ENCODE assay signal across 8 mouse cellular contexts in genomic region chr2:93190771-93191487, GRCm38 (mm10). TPM values are rescaled to one million over a fixed set of nuclear protein-coding genes. Genes with fewer than 3 reads are reported as not detected.
DNase-seq lines count a peak whose midpoint lies in the region; ATAC-seq and TF ChIP-seq lines count a peak whose summit lies in the region.

No protein-coding gene starts in this region.

- no peak for TF ChIP-seq CTCF in lung, postnatal 0 days (IDR thresholded peaks at IDR 0.05)
- TF ChIP-seq CTCF in stomach, postnatal 0 days (IDR thresholded peaks at IDR 0.05; ENCODE audit: low read depth), result no peak

- peaks cover 16% of the 10 kb centered on the region for H3K4me1 ChIP-seq in lung, postnatal 0 days (ENCODE audit: insufficient read depth, low read depth, low read length)
- H3K4me1 ChIP-seq in stomach, postnatal 0 days (replicated peaks; ENCODE audit: control insufficient read depth, insufficient read depth), result 0 out of 2 replicates have a peak, but pooled peaks cover 8% of the 10 kb centered on the region

- no peak for ATAC-seq in lung, postnatal 0 days
- ATAC-seq in stomach, postnatal 0 days (ENCODE audit: low FRiP score, low TSS enrichment), result no peak

- H3K27me3 ChIP-seq in lung, postnatal 0 days (replicated peaks; ENCODE audit: insufficient read depth, low read length), result no peaks in the 10 kb centered on the region
- H3K27me3 ChIP-seq in stomach, postnatal 0 days (ENCODE audit: control insufficient read depth, insufficient read depth, low read length), result no peaks in the 10 kb centered on the region

- no peaks in the 10 kb centered on the region for H3K9me3 ChIP-seq in lung, postnatal 0 days (ENCODE audit: low read length)
- H3K9me3 ChIP-seq in stomach, postnatal 0 days (ENCODE audit: control insufficient read depth, low read length), result no peaks in the 10 kb centered on the region

- 23% methylated on average over 9 of the region's 9 CpGs for WGBS in lung, postnatal 0 days
- 21% methylated on average over 9 of the region's 9 CpGs for WGBS in stomach, postnatal 0 days

- H3K9ac ChIP-seq in lung, postnatal 0 days (replicated peaks; ENCODE audit: low read depth), result no peak overlapping the region
- no peak overlapping the region for H3K9ac ChIP-seq in stomach, postnatal 0 days (ENCODE audit: low read length)

- H3K27ac ChIP-seq in lung, postnatal 0 days (ENCODE audit: low read length), result no peak overlapping the region; the same call in 1 of the 2 replicates
- no peak overlapping the region for H3K27ac ChIP-seq in stomach, postnatal 0 days (replicated peaks)

- H3K4me2 ChIP-seq in lung, postnatal 0 days (replicated peaks; ENCODE audit: low read depth, low read length), result 0 out of 2 replicates have a peak overlapping the region, but pooled peaks have one; percentile 12
- peak overlapping the region; percentile 20; the same call in 1 of the 2 replicates for H3K4me2 ChIP-seq in stomach, postnatal 0 days (replicated peaks; ENCODE audit: low read depth)

- no peak overlapping the region for H3K4me3 ChIP-seq in lung, postnatal 0 days (ENCODE audit: low read depth, low read length)
- no peak overlapping the region for H3K4me3 ChIP-seq in stomach, postnatal 0 days (ENCODE audit: low read depth, low read length)

- no peak for TF ChIP-seq EP300 in lung, postnatal 0 days (IDR thresholded peaks at IDR 0.05)
- no peak for TF ChIP-seq EP300 in stomach, postnatal 0 days (optimal IDR thresholded peaks at IDR 0.05)

- H3K36me3 ChIP-seq in lung, postnatal 0 days (ENCODE audit: insufficient read depth, low read length), result no peaks in the 10 kb centered on the region
- H3K36me3 ChIP-seq in stomach, postnatal 0 days (ENCODE audit: control insufficient read depth, insufficient read depth, low read length), result no peaks in the 10 kb centered on the region

- DNase-seq in lung, postnatal 0 days (ENCODE audit: low spot score), result no peak
- no peak for DNase-seq in lung, postnatal 25 days (ENCODE audit: low spot score)
- DNase-seq in embryo, embryonic 11 days, result peak; percentile 69
- DNase-seq in induced T-regulatory cell, adult 2 months (ENCODE audit: low read depth), result peak; percentile 67
- DNase-seq in stomach, postnatal 0 days (ENCODE audit: low spot score), result peak; percentile 38
- no peak for DNase-seq in retina, embryonic 14.5 days (ENCODE audit: low spot score)
- no peak for DNase-seq in right cerebral cortex, postnatal 14 days
- no peak for DNase-seq in testis, postnatal 10 days (ENCODE audit: low spot score)

RNA-seq across cellular contexts. Expression of gene Trp53i11, which starts 3.6 kb away (rescaled TPM):
- 14.8 and 21.1 TPM in 2 replicates for polyA plus RNA-seq in lung, postnatal 0 days (2015; fragmentation: Nextera tagmentation; extraction: Ambion mirVana)
- 17.3 and 27.8 TPM in 2 replicates for polyA plus RNA-seq in stomach, postnatal 0 days (2015; fragmentation: Nextera tagmentation; extraction: Ambion mirVana)

Comparison
In these comparisons a context has a peak if more than half of its experiments do, and no peak if none do; other contexts are left out.
1. DNase-seq: peak in embryo, embryonic 11 days (single experiment), induced T-regulatory cell, adult 2 months (single experiment) and stomach, postnatal 0 days (single experiment); none in lung, postnatal 0 days (single experiment), lung, postnatal 25 days (single experiment), retina, embryonic 14.5 days (single experiment), right cerebral cortex, postnatal 14 days (single experiment) and testis, postnatal 10 days (single experiment).